Mouse (Mus musculus): ENCODE measurements at regions not wholly inside any gene's neighbourhood (a gene's known extent, or its start where the extent isn't known, plus 50 kb on each side); places are given as distances from the start of the nearest gene placed in this dataset.
A peak's percentile ranks its signal among the peaks of the same experiment; 100 is the strongest.

- H3K27ac ChIP-seq: no peak overlapping the region
- H3K36me3 ChIP-seq: no peaks in the 10 kb centered on the region
- H3K4me3 ChIP-seq (replicated peaks): no peak overlapping the region
- H3K4me1 ChIP-seq (replicated peaks): peaks cover 13% of the 10 kb centered on the region
- no peak overlapping the region for H3K4me2 ChIP-seq
- no peaks in the 10 kb centered on the region for H3K9me3 ChIP-seq
- H3K9ac ChIP-seq (replicated peaks): no peak overlapping the region
- 69% methylated on average over 9 of the region's 9 CpGs for WGBS
- H3K27me3 ChIP-seq: 0 out of 2 replicates have a peak, but pooled peaks cover 3% of the 10 kb centered on the region
- no peak for ATAC-seq (ENCODE audit: insufficient number of reproducible peaks, insufficient read depth, low FRiP score, low TSS enrichment, low read depth)
Observed at GRCm38 (mm10) chr11:113005895-113006294, 223.9 kb downstream of the Sox9 start.

- Histone ChIP-seq H3K4me1 (replicated peaks) (peaks cover 6% of the 10 kb centered on the region), H3K9ac (replicated peaks) (no peak overlapping the region), H3K4me3 (replicated peaks) (no peak overlapping the region), H3K27me3 (0 out of 2 replicates have a peak, but pooled peaks cover 6% of the 10 kb centered on the region), H3K27ac (no peak overlapping the region), H3K4me2 (no peak overlapping the region), H3K9me3 (no peaks in the 10 kb centered on the region), H3K36me3 (no peaks in the 10 kb centered on the region)
- 72% methylated on average over 4 of the region's 4 CpGs for WGBS
- no peak for ATAC-seq (ENCODE audit: insufficient number of reproducible peaks, insufficient read depth, low FRiP score, low TSS enrichment, low read depth)
Observed at GRCm38 (mm10) chr11:113008521-113008920, 226.5 kb downstream of the Sox9 start.

- no peak overlapping the region for H3K9ac ChIP-seq (replicated peaks)
- 0 out of 2 replicates have a peak, but pooled peaks cover 6% of the 10 kb centered on the region for H3K27me3 ChIP-seq
Observed at GRCm38 (mm10) chr11:113009376-113009775, 227.4 kb downstream of the Sox9 start.

GRCm38 (mm10) chr11:113010906-113011305, 228.9 kb downstream of the Sox9 start:
- ATAC-seq (ENCODE audit: insufficient number of reproducible peaks, insufficient read depth, low FRiP score, low TSS enrichment, low read depth): no peak
- Histone ChIP-seq H3K36me3 (no peaks in the 10 kb centered on the region), H3K27ac (no peak overlapping the region), H3K4me3 (replicated peaks) (no peak overlapping the region), H3K4me2 (no peak overlapping the region), H3K27me3 (0 out of 2 replicates have a peak, but pooled peaks cover 6% of the 10 kb centered on the region), H3K9me3 (no peaks in the 10 kb centered on the region), H3K4me1 (replicated peaks) (peaks cover 29% of the 10 kb centered on the region), H3K9ac (replicated peaks) (no peak overlapping the region)
- WGBS: 88% methylated on average over 5 of the region's 5 CpGs

More at GRCm38 (mm10) chr11:113009376-113009775, 227.4 kb downstream of the Sox9 start:
- WGBS: 90% methylated on average over 6 of the region's 6 CpGs
- H3K9me3 ChIP-seq: no peaks in the 10 kb centered on the region
- peaks cover 15% of the 10 kb centered on the region for H3K4me1 ChIP-seq (replicated peaks)
- no peak overlapping the region for H3K4me2 ChIP-seq
- H3K27ac ChIP-seq: no peak overlapping the region
- H3K36me3 ChIP-seq: no peaks in the 10 kb centered on the region
- H3K4me3 ChIP-seq (replicated peaks): no peak overlapping the region
- no peak for ATAC-seq (ENCODE audit: insufficient number of reproducible peaks, insufficient read depth, low FRiP score, low TSS enrichment, low read depth)

- Histone ChIP-seq H3K9me3 (no peaks in the 10 kb centered on the region), H3K4me2 (peak overlapping the region; percentile 32)
- peak; percentile 58 for ATAC-seq (ENCODE audit: insufficient number of reproducible peaks, insufficient read depth, low FRiP score, low TSS enrichment, low read depth)
Observed at GRCm38 (mm10) chr11:113014186-113015010, 232.4 kb downstream of the Sox9 start.

GRCm38 (mm10) chr11:113015686-113016304, 233.8 kb downstream of the Sox9 start:
- H3K27me3 ChIP-seq: 0 out of 2 replicates have a peak, but pooled peaks cover 3% of the 10 kb centered on the region
- WGBS: 43% methylated on average over 13 of the region's 13 CpGs
- ATAC-seq (ENCODE audit: insufficient number of reproducible peaks, insufficient read depth, low FRiP score, low TSS enrichment, low read depth): peak; percentile 54; the same call in 1 of the 2 replicates
- H3K4me2 ChIP-seq: peak overlapping the region; percentile 9; the same call in 1 of the 2 replicates
- no peak overlapping the region for H3K9ac ChIP-seq (replicated peaks)
- peaks cover 57% of the 10 kb centered on the region for H3K4me1 ChIP-seq (replicated peaks)
- no peaks in the 10 kb centered on the region for H3K9me3 ChIP-seq
- H3K4me3 ChIP-seq (replicated peaks): no peak overlapping the region
- H3K27ac ChIP-seq: peak overlapping the region; percentile 83
- no peaks in the 10 kb centered on the region for H3K36me3 ChIP-seq

More at GRCm38 (mm10) chr11:113014186-113015010, 232.4 kb downstream of the Sox9 start:
- H3K36me3 ChIP-seq: no peaks in the 10 kb centered on the region
- no peak overlapping the region for H3K4me3 ChIP-seq (replicated peaks)
- peak overlapping the region; percentile 83 for H3K27ac ChIP-seq
- H3K27me3 ChIP-seq: 0 out of 2 replicates have a peak, but pooled peaks cover 4% of the 10 kb centered on the region
- peaks cover 50% of the 10 kb centered on the region for H3K4me1 ChIP-seq (replicated peaks)
- no peak overlapping the region for H3K9ac ChIP-seq (replicated peaks)
- 6% methylated on average over 10 of the region's 10 CpGs for WGBS

GRCm38 (mm10) chr11:113016801-113017715, 235.0 kb downstream of the Sox9 start:
- H3K4me1 ChIP-seq (replicated peaks): peaks cover 67% of the 10 kb centered on the region

GRCm38 (mm10) chr11:113021533-113021932, 239.5 kb downstream of the Sox9 start:
- Histone ChIP-seq H3K9me3 (peaks cover 3% of the 10 kb centered on the region; the same call in 1 of the 2 replicates), H3K27me3 (no peaks in the 10 kb centered on the region), H3K9ac (replicated peaks) (no peak overlapping the region), H3K36me3 (no peaks in the 10 kb centered on the region), H3K4me3 (replicated peaks) (no peak overlapping the region), H3K27ac (no peak overlapping the region), H3K4me2 (no peak overlapping the region), H3K4me1 (replicated peaks) (peaks cover 36% of the 10 kb centered on the region)
- ATAC-seq (ENCODE audit: insufficient number of reproducible peaks, insufficient read depth, low FRiP score, low TSS enrichment, low read depth): no peak
- WGBS: 40% methylated on average over 4 of the region's 4 CpGs

More at GRCm38 (mm10) chr11:113016801-113017715, 235.0 kb downstream of the Sox9 start:
- Histone ChIP-seq H3K27ac (peak overlapping the region; percentile 83), H3K4me3 (replicated peaks) (no peak overlapping the region), H3K4me2 (no peak overlapping the region), H3K9me3 (no peaks in the 10 kb centered on the region), H3K36me3 (no peaks in the 10 kb centered on the region), H3K9ac (replicated peaks) (no peak overlapping the region), H3K27me3 (0 out of 2 replicates have a peak, but pooled peaks cover 3% of the 10 kb centered on the region)
- 42% methylated on average over 7 of the region's 7 CpGs for WGBS
- no peak for ATAC-seq (ENCODE audit: insufficient number of reproducible peaks, insufficient read depth, low FRiP score, low TSS enrichment, low read depth)

- Histone ChIP-seq H3K4me2 (no peak overlapping the region), H3K27ac (no peak overlapping the region), H3K27me3 (no peaks in the 10 kb centered on the region), H3K9ac (replicated peaks) (no peak overlapping the region), H3K4me3 (replicated peaks) (no peak overlapping the region), H3K4me1 (replicated peaks) (peaks cover 13% of the 10 kb centered on the region; the same call in 1 of the 2 replicates), H3K36me3 (no peaks in the 10 kb centered on the region), H3K9me3 (peaks cover 3% of the 10 kb centered on the region; the same call in 1 of the 2 replicates)
- 67% methylated on average over 6 of the region's 6 CpGs for WGBS
- no peak for ATAC-seq (ENCODE audit: insufficient number of reproducible peaks, insufficient read depth, low FRiP score, low TSS enrichment, low read depth)
Observed at GRCm38 (mm10) chr11:113026994-113027393, 245.0 kb downstream of the Sox9 start.

GRCm38 (mm10) chr11:113028235-113028919, 246.4 kb downstream of the Sox9 start:
- no peaks in the 10 kb centered on the region for H3K36me3 ChIP-seq
- ATAC-seq (ENCODE audit: insufficient number of reproducible peaks, insufficient read depth, low FRiP score, low TSS enrichment, low read depth): no peak
- no peaks in the 10 kb centered on the region for H3K27me3 ChIP-seq
- no peak overlapping the region for H3K4me2 ChIP-seq
- H3K9me3 ChIP-seq: no peaks in the 10 kb centered on the region
- H3K27ac ChIP-seq: no peak overlapping the region
- no peak overlapping the region for H3K9ac ChIP-seq (replicated peaks)
- H3K4me3 ChIP-seq (replicated peaks): no peak overlapping the region
- peaks cover 18% of the 10 kb centered on the region; the same call in 1 of the 2 replicates for H3K4me1 ChIP-seq (replicated peaks)
- WGBS: 93% methylated on average over 8 of the region's 8 CpGs
